Mouse (Mus musculus) stomach, postnatal 0 days (tissue): ENCODE results near the gene Vdr. TPM values are rescaled to one million over a fixed set of nuclear protein-coding genes. Genes with fewer than 3 reads are reported as not detected.
A peak's percentile ranks its signal among the peaks of the same experiment; 100 is the strongest.

Experiments used
- ATAC-seq: fragments of 200-750 bp; cut with Nextera tagmentation; 2 replicates; pipeline ENCODE4 v1.8.0; 2017; ENCODE audit not compliant: low FRiP score, low TSS enrichment
- DNase-seq: peaks from one replicate; pipeline ENCODE4 v3.0.0-alpha.2; 2016; ENCODE audit warnings: low spot score
- H3K27ac ChIP-seq: fragments of 300-500 bp; sonication (generic); replicated peaks from 2 replicates; pipeline ENCODE4 v1.5.1; 2014; ENCODE audit warnings: mild to moderate bottlenecking, control low read depth
- H3K27me3 ChIP-seq: fragments of 300-500 bp; sonication (generic); 2 replicates; pipeline ENCODE4 v1.6.1; 2014; ENCODE audit warnings: low read length; ENCODE audit not compliant: control insufficient read depth, insufficient read depth
- H3K36me3 ChIP-seq: fragments of 300-500 bp; sonication (generic); 2 replicates; pipeline ENCODE4 v1.6.1; 2014; ENCODE audit warnings: low read length, mixed read lengths; ENCODE audit not compliant: control insufficient read depth, insufficient read depth
- H3K4me1 ChIP-seq: fragments of 300-500 bp; sonication (generic); replicated peaks from 2 replicates; pipeline ENCODE4 v1.6.1; 2014; ENCODE audit warnings: antibody characterized with exemption; ENCODE audit not compliant: control insufficient read depth, insufficient read depth
- H3K4me2 ChIP-seq: fragments of 300-500 bp; sonication (generic); replicated peaks from 2 replicates; pipeline ENCODE4 v1.6.1; 2014; ENCODE audit warnings: low read depth, mild to moderate bottlenecking, control low read depth, moderate library complexity
- H3K4me3 ChIP-seq: fragments of 300-500 bp; sonication (generic); 2 replicates; pipeline ENCODE4 v1.5.1; 2014; ENCODE audit warnings: low read depth, low read length, control low read depth
- H3K9ac ChIP-seq: fragments of 300-500 bp; sonication (generic); 2 replicates; pipeline ENCODE4 v1.6.1; 2014; ENCODE audit warnings: mild to moderate bottlenecking, low read length, control low read depth, mixed read lengths
- H3K9me3 ChIP-seq: fragments of 300-500 bp; sonication (generic); 2 replicates; pipeline ENCODE4 v1.6.1; 2016; ENCODE audit warnings: low read length; ENCODE audit not compliant: control insufficient read depth
- CTCF ChIP-seq: IDR thresholded peaks from 2 replicates; pipeline ENCODE4 v1.5.1; 2016; ENCODE audit warnings: antibody characterized with exemption, low read depth, mild to moderate bottlenecking, moderate library complexity
- EP300 ChIP-seq: optimal IDR thresholded peaks from 2 replicates; pipeline ENCODE3; 2016; ENCODE audit warnings: antibody characterized with exemption
- WGBS: fragments of 180-500 bp; shearing (Covaris S2); extraction: QIAGEN DNeasy Blood & Tissue Kit; methylation state at CpG from one replicate; pipeline ENCODE4 v1.1.7; 2014; 5-methylcytosine and 5-hydroxymethylcytosine counted together
- polyA plus RNA-seq: library from polyadenylated mRNA; unstranded; fragments of >200 nt; fragmentation: Nextera tagmentation; extraction: Ambion mirVana; gene quantifications from 2 replicates; pipeline ENCODE4 v1.2.1, GENCODE M21; 2015

The Vdr gene
- polyA plus RNA-seq, 1 experiment from 2014 or later = 1.4 TPM

- WGBS = 4% methylated on average over 19 of the region's 19 CpGs
- Histone ChIP-seq H3K4me3 (peak overlapping the region; percentile 18; the same call in 1 of the 2 replicates), H3K27ac (peak overlapping the region; percentile 53; the same call in 1 of the 2 replicates), H3K27me3 (no peaks in the 10 kb centered on the region), H3K4me2 (peak overlapping the region; percentile 56), H3K4me1 (no peaks in the 10 kb centered on the region), H3K36me3 (no peaks in the 10 kb centered on the region), H3K9ac (peak overlapping the region; percentile 39; the same call in 1 of the 2 replicates), H3K9me3 (no peaks in the 10 kb centered on the region)
- DNase-seq = peak; percentile 81
- TF ChIP-seq EP300 = no peak
- TF ChIP-seq CTCF = peak; percentile 88
- ATAC-seq = peak; percentile 77
These were observed 61.1 kb downstream of the Vdr start for GRCm38 (mm10) chr15:97849116-97849911.

DNA sequence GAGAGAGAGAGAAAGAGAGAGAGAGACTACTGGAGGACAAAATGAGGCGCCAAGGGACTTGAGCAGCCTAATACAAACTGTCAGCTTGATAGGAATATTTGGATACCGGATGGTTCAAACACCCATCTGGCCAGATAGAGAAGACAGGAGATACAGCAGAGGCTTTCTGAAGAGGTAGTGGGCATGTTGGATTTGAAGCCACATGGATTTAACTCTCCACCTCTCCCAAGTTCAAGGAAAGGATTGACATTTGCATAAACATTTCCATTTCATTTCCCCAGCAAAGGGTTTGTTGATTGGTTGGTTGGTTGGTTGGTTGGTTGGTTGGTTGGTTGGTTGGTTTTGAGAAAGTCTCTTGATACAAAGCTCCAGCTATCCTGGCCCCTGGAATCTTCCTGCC, 62.6 kb downstream of the Vdr start:
- no peaks in the 10 kb centered on the region for H3K9me3 ChIP-seq
- no peaks in the 10 kb centered on the region for H3K4me1 ChIP-seq
- no peak overlapping the region for H3K9ac ChIP-seq
- no peak for ATAC-seq
- H3K27me3 ChIP-seq = no peaks in the 10 kb centered on the region
- no peak for TF ChIP-seq CTCF
- no peak for TF ChIP-seq EP300
- no peaks in the 10 kb centered on the region for H3K36me3 ChIP-seq
- 87% methylated on average over 2 of the region's 2 CpGs for WGBS
- no peak for DNase-seq
- no peak overlapping the region for H3K4me3 ChIP-seq
- H3K4me2 ChIP-seq = no peak overlapping the region
- no peak overlapping the region for H3K27ac ChIP-seq

GRCm38 (mm10) chr15:97847285-97847684, 63.1 kb downstream of the Vdr start:
- no peak for ATAC-seq
- TF ChIP-seq CTCF (no peak), EP300 (no peak)
- Histone ChIP-seq H3K4me3 (no peak overlapping the region), H3K27me3 (no peaks in the 10 kb centered on the region), H3K36me3 (no peaks in the 10 kb centered on the region), H3K27ac (no peak overlapping the region), H3K9ac (no peak overlapping the region), H3K4me2 (no peak overlapping the region), H3K9me3 (no peaks in the 10 kb centered on the region), H3K4me1 (no peaks in the 10 kb centered on the region)
- DNase-seq = no peak
- WGBS = 81% methylated on average over 4 of the region's 4 CpGs

DNA sequence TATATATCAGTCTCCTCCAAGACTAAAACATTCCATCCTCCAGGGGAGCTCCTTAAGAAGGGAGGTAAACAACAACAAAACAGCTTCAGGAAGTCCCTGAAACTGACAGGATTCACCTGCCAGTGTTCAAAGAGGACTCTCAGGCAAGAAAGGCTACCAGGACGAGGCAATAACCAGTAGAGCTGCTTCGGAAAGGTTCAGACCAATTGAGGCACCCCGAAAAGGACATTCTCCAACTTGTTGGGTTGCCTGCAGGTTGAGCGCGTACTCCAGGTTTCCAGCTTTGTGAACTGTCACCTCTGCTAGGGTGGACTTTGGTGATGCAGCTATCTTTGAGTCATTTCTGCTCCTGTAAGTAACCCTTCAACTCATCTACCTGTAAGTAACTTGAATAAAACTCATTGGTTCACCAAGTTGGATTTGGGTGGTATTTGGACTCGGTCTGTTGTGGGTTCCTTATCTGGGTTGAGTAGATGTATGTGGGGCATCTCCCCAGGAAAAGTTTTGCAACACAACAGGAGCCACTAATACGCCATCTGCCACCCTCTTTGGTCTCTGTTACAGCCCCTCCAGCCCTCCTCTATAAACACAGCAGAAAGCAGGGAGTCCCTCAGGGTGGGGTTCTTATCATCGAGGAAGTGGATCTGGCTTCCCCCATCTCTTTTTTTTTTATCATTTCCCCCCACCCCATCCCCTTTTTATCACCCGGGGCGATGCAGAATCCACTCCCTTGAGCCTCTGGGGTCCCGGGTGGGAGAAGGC, 64.1 kb downstream of the Vdr start:
- TF ChIP-seq EP300 = no peak
- TF ChIP-seq CTCF = no peak
- ATAC-seq = no peak
- Histone ChIP-seq H3K27ac (no peak overlapping the region), H3K9me3 (no peaks in the 10 kb centered on the region), H3K4me3 (no peak overlapping the region), H3K4me1 (no peaks in the 10 kb centered on the region), H3K36me3 (no peaks in the 10 kb centered on the region), H3K9ac (no peak overlapping the region), H3K27me3 (no peaks in the 10 kb centered on the region), H3K4me2 (no peak overlapping the region)
- no peak for DNase-seq
- 87% methylated on average over 11 of the region's 11 CpGs for WGBS

DNA sequence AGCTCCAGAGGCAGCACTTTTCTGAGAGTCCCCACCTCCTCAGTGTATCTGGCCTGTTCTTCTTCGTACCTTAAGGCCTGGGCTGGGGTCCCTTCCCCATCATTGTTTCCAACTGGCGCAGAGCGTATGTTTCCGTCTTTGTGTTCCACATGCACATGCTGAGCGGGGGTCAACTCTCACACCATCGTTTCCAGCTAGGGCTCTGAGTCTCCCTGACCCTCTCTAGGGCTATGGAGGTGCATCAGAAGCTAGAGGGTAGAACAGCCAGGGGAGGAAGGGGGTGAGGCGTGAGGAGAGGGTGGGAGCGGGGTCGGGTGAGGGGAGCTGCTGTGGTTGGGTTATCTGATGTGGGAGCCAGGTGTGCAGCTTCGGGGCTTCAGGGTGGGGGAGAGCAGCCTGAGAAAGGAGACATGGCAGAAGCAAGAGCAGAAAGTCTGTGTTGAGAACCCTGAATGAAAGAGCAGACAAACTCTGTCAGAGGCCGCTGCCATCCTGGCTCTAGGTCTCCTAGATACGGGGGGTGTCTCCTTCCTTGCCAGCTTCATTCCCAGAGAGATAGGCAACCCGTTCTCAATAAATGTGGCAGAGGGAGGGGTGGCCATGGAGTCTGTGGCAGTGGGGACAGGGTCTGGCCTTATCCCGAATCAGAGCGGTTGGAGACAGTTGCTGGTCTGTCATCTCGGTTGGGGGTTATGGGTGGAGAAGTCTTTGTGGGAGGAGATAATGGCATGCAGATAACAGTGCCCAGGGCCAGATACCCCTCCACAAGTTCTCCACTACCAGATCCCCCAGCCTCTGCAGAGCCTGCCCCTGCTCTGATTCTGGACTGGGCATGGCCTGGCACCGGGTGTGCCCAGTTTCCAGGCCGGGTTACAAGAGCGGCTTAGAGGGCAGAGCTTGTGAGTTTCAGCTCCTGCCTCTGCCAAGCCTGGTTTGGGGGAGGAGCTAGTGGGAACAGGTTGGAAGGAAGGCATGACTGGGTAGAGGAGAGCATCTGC, 66.1 kb downstream of the Vdr start, which contains the start of gene Hdac7:
TSS of gene Hdac7 (minus strand) at position 466 of the 998 bp plus-strand sequence.
- H3K27ac ChIP-seq = no peak within 1 kb of the TSS
- no peak within 1 kb of the TSS for H3K4me3 ChIP-seq
- DNase-seq = no peak
- peaks cover 13% of the 10 kb centered on the region for H3K4me1 ChIP-seq
- H3K9ac ChIP-seq = no peak within 1 kb of the TSS
- WGBS = 73% methylated on average over 19 of the region's 19 CpGs
- TF ChIP-seq EP300 (no peak), CTCF (no peak)
- no peak for ATAC-seq
- H3K36me3 ChIP-seq = no peaks in the 10 kb centered on the region
- no peaks in the 10 kb centered on the region for H3K9me3 ChIP-seq
- no peak within 1 kb of the TSS for H3K4me2 ChIP-seq
- no peaks in the 10 kb centered on the region for H3K27me3 ChIP-seq
